ENCODE assay signal across 9 mouse cellular contexts in genomic region chr16:90187453-90187852, GRCm38 (mm10). TPM values are rescaled to one million over a fixed set of nuclear protein-coding genes. Genes with fewer than 3 reads are reported as not detected.
A peak's percentile ranks its signal among the peaks of the same experiment; 100 is the strongest.
DNase-seq lines count a peak whose midpoint lies in the region; ATAC-seq lines count a peak whose summit lies in the region.
"Had no signal": no experiment of that assay in that cellular context is flagged by ENCODE, and none has a peak within 500 bp of the region (broad histone marks: within the 10 kb centered on the region; RNA-seq: fewer than 3 reads in every experiment).

No protein-coding gene starts in this region.

- DNase-seq in gastrocnemius, postnatal 14 days, result peak; percentile 13
- no peak for DNase-seq in gastrocnemius, adult 8-10 months (ENCODE audit: low spot score in 2 of 2)
- DNase-seq in adrenal gland, adult 2 months, result peak; percentile 58
- peak; percentile 82 for DNase-seq in heart, embryonic 10.5 days (ENCODE audit: low spot score)
- peak; percentile 62 for DNase-seq in kidney, postnatal 14 days
- DNase-seq in cerebellum, adult 9-11 months, result no peak
- no peak for DNase-seq in T-cell, adult 2 months (ENCODE audit: low spot score)

- 27% methylated on average over 13 of the region's 13 CpGs for WGBS in heart, embryonic 10.5 days

- intact Hi-C loops in gastrocnemius, postnatal 14 days (cut with DNase I; ENCODE audit: low total_unique reads), result loop anchor here (10.0 kb wide), 1 partner anchor 413 kb away; no protein-coding TSS in a partner anchor

- no peaks in the 10 kb centered on the region for H3K9me3 ChIP-seq in heart, embryonic 10.5 days
- H3K9me3 ChIP-seq: neural tube, embryonic 13.5 days had no signal

- no peak overlapping the region for H3K27ac ChIP-seq in heart, embryonic 10.5 days
- H3K27ac ChIP-seq: neural tube, embryonic 13.5 days had no signal

- peaks cover 6% of the 10 kb centered on the region for H3K4me1 ChIP-seq in heart, embryonic 10.5 days
- H3K4me1 ChIP-seq: neural tube, embryonic 13.5 days had no signal

- peak; percentile 89 for ATAC-seq in megakaryocyte progenitor cell, adult 5-6 weeks (replicated peaks; ENCODE audit: poor library complexity)

- H3K27me3 ChIP-seq in heart, embryonic 10.5 days (ENCODE audit: insufficient read depth, poor library complexity, severe bottlenecking), result no peaks in the 10 kb centered on the region
- H3K27me3 ChIP-seq: neural tube, embryonic 13.5 days had no signal

- H3K4me3 ChIP-seq in heart, embryonic 10.5 days, result no peak overlapping the region
- H3K4me3 ChIP-seq: neural tube, embryonic 13.5 days had no signal

- no peaks in the 10 kb centered on the region for H3K36me3 ChIP-seq in heart, embryonic 10.5 days
- H3K36me3 ChIP-seq: neural tube, embryonic 13.5 days had no signal

RNA-seq across cellular contexts. Expression of gene Sod1, which starts 33.1 kb away (rescaled TPM):
- 100 to 1,000 TPM; 252 to 260 TPM for total RNA-seq in gastrocnemius, postnatal 14 days (2021)
- total RNA-seq in gastrocnemius, adult 8-10 months (2022), result 100 to 1,000 TPM; 295 to 338 (median 309) TPM
- 1,000 to 10,000 TPM; 1,281 to 1,419 TPM for total RNA-seq in adrenal gland, adult 2 months (2021)
- polyA plus RNA-seq in adrenal gland, adult 2 months (2012; rRNA removed), result 539 and 713 TPM in 2 replicates
- polyA plus RNA-seq in heart, embryonic 10.5 days (2016; fragmentation: Nextera tagmentation; extraction: Ambion mirVana), result 1,054 and 1,279 TPM in 2 replicates
- 577 and 581 TPM in 2 replicates for total RNA-seq in megakaryocyte progenitor cell, adult 5-6 weeks (2015)
- total RNA-seq in megakaryocyte progenitor cell, adult 5-6 weeks (2017), result 672 and 752 TPM in 2 replicates

RNA-seq across cellular contexts. Expression of gene Tiam1, which starts 43.9 kb away (rescaled TPM):
- 1 to 10 TPM; 4.7 to 7.1 TPM for total RNA-seq in gastrocnemius, postnatal 14 days (2021)
- 10 to 100 TPM in 2 of 4 experiments, 1 to 10 TPM in 2; 2.9 to 14.0 (median 7.2) TPM for total RNA-seq in gastrocnemius, adult 8-10 months (2022)
- total RNA-seq in adrenal gland, adult 2 months (2021), result 10 to 100 TPM; 70.3 to 76.2 TPM
- 9.5 and 10.4 TPM in 2 replicates for polyA plus RNA-seq in adrenal gland, adult 2 months (2012; rRNA removed)
- 13.3 and 16.4 TPM in 2 replicates for polyA plus RNA-seq in heart, embryonic 10.5 days (2016; fragmentation: Nextera tagmentation; extraction: Ambion mirVana)
- 60.8 and 67.9 TPM in 2 replicates for total RNA-seq in megakaryocyte progenitor cell, adult 5-6 weeks (2015)
- total RNA-seq in megakaryocyte progenitor cell, adult 5-6 weeks (2017), result 52.8 and 58.4 TPM in 2 replicates

Comparison
In these comparisons a context has a peak if more than half of its experiments do, and no peak if none do; other contexts are left out.
1. DNase-seq: peak in gastrocnemius, postnatal 14 days (single experiment), adrenal gland, adult 2 months (single experiment), heart, embryonic 10.5 days (single experiment) and kidney, postnatal 14 days (single experiment); none in gastrocnemius, adult 8-10 months (0 of 2), cerebellum, adult 9-11 months (single experiment) and T-cell, adult 2 months (single experiment).